8 mouse cellular contexts compared by ENCODE assay signal in genomic region chr5:21053571-21054307, GRCm38 (mm10). TPM values are rescaled to one million over a fixed set of nuclear protein-coding genes. Genes with fewer than 3 reads are reported as not detected.
A peak's percentile ranks its signal among the peaks of the same experiment; 100 is the strongest.
DNase-seq lines count a peak whose midpoint lies in the region; ATAC-seq and TF ChIP-seq lines count a peak whose summit lies in the region.

No protein-coding gene starts in this region.

- no peaks in the 10 kb centered on the region for H3K9me3 ChIP-seq in embryonic facial prominence, embryonic 12.5 days
- no peaks in the 10 kb centered on the region for H3K9me3 ChIP-seq in intestine, embryonic 16.5 days (ENCODE audit: control insufficient read depth, low read length)
- no peaks in the 10 kb centered on the region for H3K9me3 ChIP-seq in neural tube, embryonic 13.5 days

- peaks cover 8% of the 10 kb centered on the region; the same call in 1 of the 2 replicates for H3K4me1 ChIP-seq in embryonic facial prominence, embryonic 12.5 days
- H3K4me1 ChIP-seq in intestine, embryonic 16.5 days (ENCODE audit: control insufficient read depth, insufficient read depth, low read length) = peaks cover 10% of the 10 kb centered on the region
- H3K4me1 ChIP-seq in neural tube, embryonic 13.5 days (replicated peaks) = peaks cover 38% of the 10 kb centered on the region

- ATAC-seq in embryonic facial prominence, embryonic 12.5 days (ENCODE audit: insufficient number of reproducible peaks, insufficient read depth, low FRiP score, low TSS enrichment) = no peak
- no peak for ATAC-seq in intestine, embryonic 16.5 days
- no peak for ATAC-seq in neural tube, embryonic 13.5 days (ENCODE audit: low read depth)

- H3K4me2 ChIP-seq in embryonic facial prominence, embryonic 12.5 days (replicated peaks) = peak overlapping the region; percentile 57
- peak overlapping the region; percentile 55 for H3K4me2 ChIP-seq in intestine, embryonic 16.5 days (ENCODE audit: low read depth, low read length)
- H3K4me2 ChIP-seq in neural tube, embryonic 13.5 days = peak overlapping the region; percentile 72

- TF ChIP-seq CTCF in layer of hippocampus, adult 2 months (conservative IDR thresholded peaks at IDR 0.05) = no peak

- peak overlapping the region; percentile 44; the same call in 1 of the 2 replicates for H3K9ac ChIP-seq in embryonic facial prominence, embryonic 12.5 days
- H3K9ac ChIP-seq in intestine, embryonic 16.5 days (ENCODE audit: low read depth, low read length) = peak overlapping the region; percentile 40; the same call in 1 of the 2 replicates
- H3K9ac ChIP-seq in neural tube, embryonic 13.5 days = peak overlapping the region; percentile 99; the same call in 1 of the 2 replicates

- no peaks in the 10 kb centered on the region for H3K36me3 ChIP-seq in embryonic facial prominence, embryonic 12.5 days
- H3K36me3 ChIP-seq in intestine, embryonic 16.5 days (ENCODE audit: control insufficient read depth, insufficient read depth, low read length) = no peaks in the 10 kb centered on the region
- H3K36me3 ChIP-seq in neural tube, embryonic 13.5 days = no peaks in the 10 kb centered on the region

- no peaks in the 10 kb centered on the region for H3K27me3 ChIP-seq in embryonic facial prominence, embryonic 12.5 days
- no peaks in the 10 kb centered on the region for H3K27me3 ChIP-seq in intestine, embryonic 16.5 days (replicated peaks; ENCODE audit: control insufficient read depth, insufficient read depth, low read length)
- no peaks in the 10 kb centered on the region for H3K27me3 ChIP-seq in neural tube, embryonic 13.5 days

- peak overlapping the region; percentile 97; the same call in 1 of the 2 replicates for H3K27ac ChIP-seq in layer of hippocampus, adult 2 months
- no peak overlapping the region for H3K27ac ChIP-seq in embryonic facial prominence, embryonic 12.5 days
- H3K27ac ChIP-seq in intestine, embryonic 16.5 days (ENCODE audit: low read length) = no peak overlapping the region
- H3K27ac ChIP-seq in neural tube, embryonic 13.5 days (replicated peaks) = no peak overlapping the region

- DNase-seq in layer of hippocampus, adult 2 months (ENCODE audit: low spot score in 2 of 2) = no peak
- no peak for DNase-seq in layer of hippocampus, adult 11-12 months (ENCODE audit: low spot score)
- no peak for DNase-seq in gastrocnemius, postnatal 4 days (ENCODE audit: low spot score in 2 of 2)
- DNase-seq in kidney, adult 11 months = no peak
- DNase-seq in cerebellum, postnatal 36 days = no peak

- H3K4me3 ChIP-seq in layer of hippocampus, adult 2 months = peak overlapping the region; percentile 93
- H3K4me3 ChIP-seq in embryonic facial prominence, embryonic 12.5 days = peak overlapping the region; percentile 96
- H3K4me3 ChIP-seq in intestine, embryonic 16.5 days (ENCODE audit: low read length) = peak overlapping the region; percentile 98; the same call in 1 of the 2 replicates
- H3K4me3 ChIP-seq in neural tube, embryonic 13.5 days = peak overlapping the region; percentile 97

- WGBS in embryonic facial prominence, embryonic 12.5 days = 63% methylated on average over 3 of the region's 3 CpGs
- WGBS in intestine, embryonic 16.5 days = 47% methylated on average over 3 of the region's 3 CpGs
- 66% methylated on average over 3 of the region's 3 CpGs for WGBS in neural tube, embryonic 13.5 days

RNA-seq across cellular contexts. Expression of gene Ptpn12, which starts 2.0 kb away (rescaled TPM):
- total RNA-seq in layer of hippocampus, adult 2 months (2021) = 10 to 100 TPM; 33.9 to 34.0 TPM
- polyA plus RNA-seq in embryonic facial prominence, embryonic 12.5 days (2016; fragmentation: Nextera tagmentation; extraction: Ambion mirVana) = 24.5 and 26.1 TPM in 2 replicates
- polyA plus RNA-seq in intestine, embryonic 16.5 days (2015; fragmentation: Nextera tagmentation; extraction: Ambion mirVana) = 10.6 and 12.1 TPM in 2 replicates
- 24.9 and 26.1 TPM in 2 replicates for polyA plus RNA-seq in neural tube, embryonic 13.5 days (2015; fragmentation: Nextera tagmentation; extraction: Ambion mirVana)
- 10 to 100 TPM; 41.9 to 46.7 TPM for total RNA-seq in gastrocnemius, postnatal 4 days (2021)

Comparison
In these comparisons a context has a peak if more than half of its experiments do, and no peak if none do; other contexts are left out.
1. H3K9ac ChIP-seq: peak in every context shown above with its lines; median percentile 99 in neural tube, embryonic 13.5 days; 44 in embryonic facial prominence, embryonic 12.5 days; 40 in intestine, embryonic 16.5 days.